Comparison of ENCODE assay signal across 32 mouse cellular contexts in genomic region chr14:16790161-16790560, GRCm38 (mm10). TPM values are rescaled to one million over a fixed set of nuclear protein-coding genes. Genes with fewer than 3 reads are reported as not detected.
"Had no signal": no experiment of that assay in that cellular context is flagged by ENCODE, and none has a peak within 500 bp of the region (broad histone marks: within the 10 kb centered on the region; RNA-seq: fewer than 3 reads in every experiment).

No protein-coding gene starts in this region.

- H3K9me3 ChIP-seq: limb, embryonic 10.5 days; limb, embryonic 12.5 days; limb, embryonic 13.5 days; limb, embryonic 15.5 days; liver, embryonic 12.5 days; liver, embryonic 13.5 days; liver, embryonic 15.5 days; lung, embryonic 15.5 days; megakaryocyte, embryonic 14.5 days; midbrain, embryonic 10.5 days; midbrain, embryonic 12.5 days; midbrain, embryonic 13.5 days; midbrain, embryonic 15.5 days; neural tube, embryonic 12.5 days had no signal

- H3K36me3 ChIP-seq: limb, embryonic 10.5 days; limb, embryonic 12.5 days; limb, embryonic 13.5 days; limb, embryonic 15.5 days; liver, embryonic 12.5 days; liver, embryonic 13.5 days; liver, embryonic 15.5 days; lung, embryonic 15.5 days; midbrain, embryonic 10.5 days; midbrain, embryonic 12.5 days; midbrain, embryonic 13.5 days; midbrain, embryonic 15.5 days; neural tube, embryonic 12.5 days had no signal

- H3K4me2 ChIP-seq: limb, embryonic 12.5 days; limb, embryonic 13.5 days; limb, embryonic 15.5 days; liver, embryonic 11.5 days; liver, embryonic 12.5 days; liver, embryonic 13.5 days; liver, embryonic 15.5 days; lung, embryonic 14.5 days; lung, embryonic 15.5 days; midbrain, embryonic 12.5 days; midbrain, embryonic 13.5 days; midbrain, embryonic 15.5 days; neural tube, embryonic 12.5 days had no signal

- H3K4me1 ChIP-seq: limb, embryonic 10.5 days; limb, embryonic 12.5 days; limb, embryonic 13.5 days; limb, embryonic 15.5 days; liver, embryonic 12.5 days; liver, embryonic 13.5 days; liver, embryonic 15.5 days; lung, embryonic 15.5 days; midbrain, embryonic 10.5 days; midbrain, embryonic 12.5 days; midbrain, embryonic 13.5 days; midbrain, embryonic 15.5 days; neural tube, embryonic 12.5 days had no signal

- DNase-seq: left cerebral cortex, postnatal 4 days; liver; liver, embryonic 13.5 days; liver, postnatal 0 days; lung, adult 18-20 months; lung, adult 2 months; lung, embryonic 14.5 days; lung, postnatal 10 days; lung, postnatal 14 days; lung, postnatal 36 days; lung, postnatal 4 days; midbrain, embryonic 14.5 days had no signal

- ATAC-seq: liver, embryonic 12.5 days; liver, postnatal 0 days; lung, postnatal 0 days; midbrain, embryonic 13.5 days; midbrain, embryonic 15.5 days; midbrain, embryonic 16.5 days had no signal

- H3K9ac ChIP-seq: limb, embryonic 12.5 days; limb, embryonic 13.5 days; limb, embryonic 15.5 days; liver, embryonic 12.5 days; liver, embryonic 13.5 days; liver, embryonic 14.5 days; liver, embryonic 15.5 days; liver, postnatal 0 days; lung, embryonic 14.5 days; lung, embryonic 15.5 days; midbrain, embryonic 12.5 days; midbrain, embryonic 13.5 days; midbrain, embryonic 15.5 days; neural tube, embryonic 12.5 days had no signal

- H3K27me3 ChIP-seq: limb, embryonic 12.5 days; limb, embryonic 13.5 days; limb, embryonic 15.5 days; liver, embryonic 12.5 days; liver, embryonic 13.5 days; liver, embryonic 15.5 days; lung, embryonic 15.5 days; megakaryocyte, embryonic 14.5 days; midbrain, embryonic 12.5 days; midbrain, embryonic 13.5 days; midbrain, embryonic 15.5 days; neural tube, embryonic 12.5 days had no signal

- H3K4me3 ChIP-seq: limb, embryonic 10.5 days; limb, embryonic 12.5 days; limb, embryonic 13.5 days; limb, embryonic 15.5 days; liver, embryonic 12.5 days; liver, embryonic 13.5 days; liver, embryonic 15.5 days; lung, embryonic 15.5 days; megakaryocyte, embryonic 14.5 days; midbrain, embryonic 10.5 days; midbrain, embryonic 12.5 days; midbrain, embryonic 13.5 days; midbrain, embryonic 15.5 days; myocyte; neural tube, embryonic 12.5 days had no signal

- H3K27ac ChIP-seq: limb, embryonic 10.5 days; limb, embryonic 12.5 days; limb, embryonic 13.5 days; limb, embryonic 15.5 days; liver, embryonic 12.5 days; liver, embryonic 13.5 days; liver, embryonic 14.5 days; liver, embryonic 15.5 days; lung, embryonic 15.5 days; macrophage; midbrain, embryonic 10.5 days; midbrain, embryonic 12.5 days; midbrain, embryonic 13.5 days; midbrain, embryonic 15.5 days; neural tube, embryonic 12.5 days had no signal

RNA-seq across cellular contexts. Expression of gene Rarb, which starts 28.8 kb away (rescaled TPM):
- total RNA-seq: megakaryocyte progenitor cell, adult 5-6 weeks had no signal
- polyA plus RNA-seq: macrophage had no signal
